In the genomic region with DNA sequence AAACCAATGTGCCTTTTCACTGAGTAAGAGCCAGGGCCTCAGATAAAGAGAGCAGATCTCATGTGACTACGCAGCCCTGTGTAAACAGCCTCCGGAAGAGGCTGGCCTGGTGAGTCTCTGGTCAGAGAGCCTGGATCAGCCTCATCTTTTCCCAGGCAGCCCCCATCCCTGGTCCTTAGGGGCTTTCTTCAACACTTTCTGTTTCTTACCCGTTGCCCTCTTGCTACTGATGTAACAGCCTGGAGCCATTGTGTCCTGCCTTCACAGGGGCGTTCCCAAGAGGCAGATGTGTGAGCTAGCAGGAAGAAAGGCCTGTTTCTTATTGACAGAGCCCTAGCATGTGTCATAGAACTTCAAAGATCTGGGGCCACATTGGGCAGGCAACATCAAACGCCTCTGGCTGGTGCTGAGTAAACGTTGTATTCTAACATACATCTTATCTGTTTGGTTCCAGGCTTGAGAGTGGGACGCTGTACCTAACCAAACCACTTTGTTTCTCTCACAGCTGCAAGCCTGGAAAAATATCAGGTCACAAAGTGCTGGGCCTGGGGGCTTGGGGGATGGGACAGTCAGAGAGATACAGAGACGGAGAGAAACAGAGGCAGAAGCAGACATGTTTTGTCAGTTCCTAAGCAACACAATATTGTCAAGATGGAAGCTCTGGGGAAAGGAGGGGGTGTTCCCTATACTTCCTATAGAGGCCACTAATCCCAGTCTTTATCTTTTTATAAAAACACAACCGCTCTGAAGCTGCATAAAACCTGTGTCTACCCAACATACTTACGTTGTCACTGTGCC, we compare ENCODE assay signal across 9 mouse cellular contexts.
DNase-seq lines count a peak whose midpoint lies in the region; ATAC-seq lines count a peak whose summit lies in the region.
"Had no signal": no experiment of that assay in that cellular context is flagged by ENCODE, and none has a peak within 500 bp of the region (broad histone marks: within the 10 kb centered on the region; RNA-seq: fewer than 3 reads in every experiment).

No protein-coding gene starts in this region.

- no peak for DNase-seq in heart, postnatal 4 days
- DNase-seq in R1 (ENCODE audit: low read depth, low spot score), result peak; percentile 10
- no peak for DNase-seq in right cerebral cortex, adult 2 months (ENCODE audit: low spot score in 2 of 2)
- DNase-seq in adrenal gland, postnatal 36 days, result no peak
- DNase-seq in spleen, adult 12 weeks (ENCODE audit: low spot score), result no peak

- H3K27ac ChIP-seq in heart, embryonic 12.5 days (ENCODE audit: poor library complexity, severe bottlenecking), result peak overlapping the region; percentile 59
- no peak overlapping the region for H3K27ac ChIP-seq in embryonic facial prominence, embryonic 15.5 days (replicated peaks)
- peak overlapping the region; percentile 4; the same call in 1 of the 2 replicates for H3K27ac ChIP-seq in midbrain, embryonic 13.5 days

- H3K27me3 ChIP-seq in heart, embryonic 12.5 days (replicated peaks), result no peaks in the 10 kb centered on the region; the same call in 1 of the 2 replicates
- H3K27me3 ChIP-seq in embryonic facial prominence, embryonic 15.5 days, result no peaks in the 10 kb centered on the region
- 0 out of 2 replicates have a peak, but pooled peaks cover 6% of the 10 kb centered on the region for H3K27me3 ChIP-seq in midbrain, embryonic 13.5 days
- H3K27me3 ChIP-seq: megakaryocyte, embryonic 14.5 days had no signal

- 14% methylated on average over 10 of the region's 10 CpGs for WGBS in heart, embryonic 12.5 days
- WGBS in embryonic facial prominence, embryonic 15.5 days, result 14% methylated on average over 10 of the region's 10 CpGs
- 18% methylated on average over 10 of the region's 10 CpGs for WGBS in midbrain, embryonic 13.5 days

- H3K9ac ChIP-seq in heart, embryonic 12.5 days, result no peak overlapping the region
- H3K9ac ChIP-seq in embryonic facial prominence, embryonic 15.5 days, result no peak overlapping the region
- no peak overlapping the region for H3K9ac ChIP-seq in midbrain, embryonic 13.5 days (replicated peaks)

- no peak overlapping the region for H3K4me2 ChIP-seq in heart, embryonic 12.5 days
- H3K4me2 ChIP-seq in embryonic facial prominence, embryonic 15.5 days (replicated peaks), result no peak overlapping the region
- H3K4me2 ChIP-seq in midbrain, embryonic 13.5 days (replicated peaks), result no peak overlapping the region

- no peak overlapping the region for H3K4me3 ChIP-seq in heart, embryonic 12.5 days
- H3K4me3 ChIP-seq in embryonic facial prominence, embryonic 15.5 days (replicated peaks), result no peak overlapping the region
- no peak overlapping the region for H3K4me3 ChIP-seq in midbrain, embryonic 13.5 days (replicated peaks)
- H3K4me3 ChIP-seq: megakaryocyte, embryonic 14.5 days had no signal

- H3K36me3 ChIP-seq in heart, embryonic 12.5 days, result no peaks in the 10 kb centered on the region
- no peaks in the 10 kb centered on the region for H3K36me3 ChIP-seq in embryonic facial prominence, embryonic 15.5 days
- no peaks in the 10 kb centered on the region for H3K36me3 ChIP-seq in midbrain, embryonic 13.5 days

- no peaks in the 10 kb centered on the region for H3K9me3 ChIP-seq in heart, embryonic 12.5 days (replicated peaks)
- H3K9me3 ChIP-seq in embryonic facial prominence, embryonic 15.5 days (replicated peaks), result no peaks in the 10 kb centered on the region
- no peaks in the 10 kb centered on the region for H3K9me3 ChIP-seq in midbrain, embryonic 13.5 days

- ATAC-seq in heart, embryonic 12.5 days (ENCODE audit: insufficient number of reproducible peaks, low FRiP score), result peak; percentile 77
- ATAC-seq in embryonic facial prominence, embryonic 15.5 days (ENCODE audit: insufficient number of reproducible peaks, low FRiP score, low TSS enrichment, low read depth), result 0 out of 2 replicates have a peak, but pooled peaks have one; percentile 32
- peak; percentile 62 for ATAC-seq in midbrain, embryonic 13.5 days

- H3K4me1 ChIP-seq in heart, embryonic 12.5 days (replicated peaks), result peaks cover 27% of the 10 kb centered on the region
- peaks cover 11% of the 10 kb centered on the region for H3K4me1 ChIP-seq in embryonic facial prominence, embryonic 15.5 days
- H3K4me1 ChIP-seq in midbrain, embryonic 13.5 days (replicated peaks), result peaks cover 26% of the 10 kb centered on the region
- H3K4me1 ChIP-seq: megakaryocyte, embryonic 14.5 days had no signal
